Mouse (Mus musculus): Measurements from ENCODE around the gene Hmga2. TPM values are rescaled to one million over a fixed set of nuclear protein-coding genes. Genes with fewer than 3 reads are reported as not detected.

Gene Hmga2
- polyA plus RNA-seq, 1 experiment, result 1.8 TPM

DNA sequence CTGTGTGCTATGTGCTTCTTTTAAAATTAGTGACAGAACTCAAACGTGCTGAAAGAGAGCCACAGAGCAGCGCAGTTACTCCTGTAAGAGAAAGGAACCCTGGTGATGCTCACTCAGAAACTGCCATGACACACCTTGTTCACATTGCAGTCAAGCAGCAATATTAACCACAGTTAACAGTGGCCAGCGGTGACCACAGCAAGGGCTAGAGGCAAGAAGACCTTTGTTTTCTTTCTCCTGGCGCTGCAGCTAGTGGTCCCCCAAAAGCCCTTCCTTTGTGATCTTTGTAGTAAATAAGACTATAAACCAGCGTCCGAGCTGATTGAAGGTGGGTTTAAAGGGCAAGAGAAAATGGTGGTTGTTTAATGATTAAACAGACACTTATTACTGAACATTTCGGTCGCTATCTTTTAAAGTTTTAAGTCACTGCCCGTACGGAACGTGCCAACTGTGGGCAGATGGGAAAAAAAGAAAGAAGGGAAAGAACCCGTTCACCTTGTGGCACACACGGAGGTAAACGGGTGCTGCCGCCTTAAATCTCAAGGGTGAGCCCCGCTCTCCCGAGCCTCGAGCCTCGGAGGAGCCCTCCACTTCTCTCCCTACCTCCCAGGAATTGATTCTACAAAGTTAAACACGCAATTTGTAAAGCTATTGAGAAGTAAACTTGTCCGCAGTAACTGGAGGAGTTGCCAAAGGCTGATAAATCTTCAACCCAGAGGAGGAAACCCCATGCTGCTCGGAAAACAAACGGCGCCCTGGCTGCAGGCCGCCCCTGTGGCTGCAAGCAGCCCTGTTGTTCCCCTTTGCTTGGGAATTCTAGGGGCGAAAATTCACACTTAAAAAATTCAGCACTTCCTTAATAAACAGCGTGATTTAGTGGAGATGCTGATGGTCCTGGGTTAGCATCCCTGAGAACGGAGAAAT, 85.1 kb downstream of the Hmga2 start:
- no peak for TF ChIP-seq CTCF (IDR thresholded peaks at IDR 0.05; ENCODE audit: low read depth, low read length)
- no peak for TF ChIP-seq POLR2A (IDR thresholded peaks at IDR 0.05; ENCODE audit: borderline replicate concordance, low read depth, low read length)
- peaks cover 11% of the 10 kb centered on the region for H3K4me1 ChIP-seq (ENCODE audit: control insufficient read depth, insufficient read depth, low read length)
- no peak overlapping the region for H3K27ac ChIP-seq (ENCODE audit: insufficient read depth, low read depth, low read length)
- no peak overlapping the region for H3K4me3 ChIP-seq (ENCODE audit: insufficient read depth, low read length)

DNA sequence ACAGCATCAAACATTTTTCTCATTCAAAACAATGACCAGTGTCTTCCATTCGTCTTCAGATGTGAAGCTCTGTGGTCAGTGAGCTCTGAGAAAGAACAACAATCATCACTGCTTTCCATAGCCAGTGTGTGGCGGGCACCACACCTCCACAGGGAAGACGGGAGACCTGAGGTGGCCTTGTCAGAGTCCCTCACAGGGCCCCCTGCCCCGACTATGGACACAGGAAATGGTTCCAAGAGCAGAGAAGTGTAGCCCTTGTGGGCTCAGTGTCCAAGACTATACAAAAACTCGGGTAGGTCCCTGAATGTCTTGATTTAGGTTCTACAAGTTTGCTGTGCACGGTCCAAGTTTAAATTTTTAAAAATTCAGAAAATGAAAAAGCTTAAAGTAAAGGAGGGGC, 86.6 kb downstream of the Hmga2 start:
- peaks cover 5% of the 10 kb centered on the region; the same call in 1 of the 2 replicates for H3K4me1 ChIP-seq (ENCODE audit: control insufficient read depth, insufficient read depth, low read length)
- no peak for TF ChIP-seq POLR2A (IDR thresholded peaks at IDR 0.05; ENCODE audit: borderline replicate concordance, low read depth, low read length)
- no peak for TF ChIP-seq CTCF (IDR thresholded peaks at IDR 0.05; ENCODE audit: low read depth, low read length)
- no peak overlapping the region for H3K27ac ChIP-seq (ENCODE audit: insufficient read depth, low read depth, low read length)
- no peak overlapping the region for H3K4me3 ChIP-seq (ENCODE audit: insufficient read depth, low read length)

DNA sequence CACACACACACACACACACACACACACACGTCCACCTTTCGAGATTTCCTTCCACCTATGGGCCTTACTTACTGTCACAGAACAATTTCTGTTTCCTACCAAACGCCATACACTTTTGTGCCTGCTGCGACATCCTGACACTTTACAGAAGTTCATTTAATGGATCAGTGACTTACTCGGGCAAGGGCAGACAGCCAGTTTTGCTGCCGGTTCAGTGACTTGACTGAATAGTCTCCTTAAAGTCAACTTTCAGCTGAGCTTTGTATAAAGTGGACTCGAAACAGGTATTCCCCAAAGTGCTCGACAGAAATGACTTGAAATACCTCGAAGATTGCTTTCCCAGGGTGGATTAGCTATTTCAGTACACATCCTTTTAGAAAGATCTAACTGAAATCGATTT, 87.3 kb downstream of the Hmga2 start:
- Histone ChIP-seq H3K4me3 (ENCODE audit: insufficient read depth, low read length) (no peak overlapping the region), H3K27ac (ENCODE audit: insufficient read depth, low read depth, low read length) (no peak overlapping the region), H3K4me1 (ENCODE audit: control insufficient read depth, insufficient read depth, low read length) (no peaks in the 10 kb centered on the region)
- no peak for TF ChIP-seq CTCF (IDR thresholded peaks at IDR 0.05; ENCODE audit: low read depth, low read length)
- TF ChIP-seq POLR2A (IDR thresholded peaks at IDR 0.05; ENCODE audit: borderline replicate concordance, low read depth, low read length), result no peak

DNA sequence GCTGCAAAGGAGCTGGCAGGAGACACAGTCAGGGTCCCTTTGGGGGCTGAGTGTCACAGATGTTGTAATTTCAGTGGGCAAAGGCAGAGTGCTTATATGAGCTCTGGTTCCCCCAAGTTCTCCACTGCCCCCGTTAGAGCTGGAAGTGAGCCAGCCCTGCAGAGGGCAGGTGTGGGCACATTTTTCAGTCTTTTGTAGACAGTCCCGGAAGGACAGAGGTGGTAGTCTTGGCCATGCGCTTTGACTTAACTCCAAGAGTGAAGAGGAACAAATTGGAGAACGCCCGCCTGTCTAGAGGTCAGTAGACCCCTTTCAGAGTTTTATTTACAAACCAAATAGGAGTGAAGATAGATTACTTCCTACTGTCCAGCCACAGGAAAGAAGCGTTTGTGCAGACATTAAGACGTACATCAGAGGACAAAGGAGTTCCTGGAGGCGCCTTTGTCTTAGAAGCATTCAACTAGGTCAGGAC, 87.8 kb downstream of the Hmga2 start:
- TF ChIP-seq POLR2A (IDR thresholded peaks at IDR 0.05; ENCODE audit: borderline replicate concordance, low read depth, low read length) (no peak), CTCF (IDR thresholded peaks at IDR 0.05; ENCODE audit: low read depth, low read length) (no peak)

DNA sequence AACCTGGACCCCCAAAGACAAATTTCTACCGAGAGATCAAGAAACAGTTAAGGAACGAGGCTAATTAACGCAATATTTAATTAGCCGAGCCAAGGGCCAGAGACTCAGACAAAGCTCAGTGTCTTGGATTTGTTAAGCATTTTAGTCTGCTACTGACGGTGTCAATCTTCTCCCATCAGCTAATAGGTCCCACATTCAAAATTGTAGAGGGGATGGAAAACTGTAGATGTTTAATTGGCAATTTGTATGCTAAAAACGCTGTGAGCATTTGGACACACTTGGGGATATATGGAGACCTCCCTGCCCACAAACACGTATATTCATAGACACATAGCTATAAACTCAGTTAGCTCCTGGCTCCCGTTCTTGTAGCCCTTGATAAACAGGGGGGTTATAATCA, 89.2 kb downstream of the Hmga2 start:
- no peaks in the 10 kb centered on the region for H3K4me1 ChIP-seq (ENCODE audit: control insufficient read depth, insufficient read depth, low read length)

More for the DNA sequence above, 87.8 kb downstream of the Hmga2 start:
- Histone ChIP-seq H3K4me1 (ENCODE audit: control insufficient read depth, insufficient read depth, low read length) (no peaks in the 10 kb centered on the region), H3K4me3 (ENCODE audit: insufficient read depth, low read length) (no peak overlapping the region), H3K27ac (ENCODE audit: insufficient read depth, low read depth, low read length) (no peak overlapping the region)

DNA sequence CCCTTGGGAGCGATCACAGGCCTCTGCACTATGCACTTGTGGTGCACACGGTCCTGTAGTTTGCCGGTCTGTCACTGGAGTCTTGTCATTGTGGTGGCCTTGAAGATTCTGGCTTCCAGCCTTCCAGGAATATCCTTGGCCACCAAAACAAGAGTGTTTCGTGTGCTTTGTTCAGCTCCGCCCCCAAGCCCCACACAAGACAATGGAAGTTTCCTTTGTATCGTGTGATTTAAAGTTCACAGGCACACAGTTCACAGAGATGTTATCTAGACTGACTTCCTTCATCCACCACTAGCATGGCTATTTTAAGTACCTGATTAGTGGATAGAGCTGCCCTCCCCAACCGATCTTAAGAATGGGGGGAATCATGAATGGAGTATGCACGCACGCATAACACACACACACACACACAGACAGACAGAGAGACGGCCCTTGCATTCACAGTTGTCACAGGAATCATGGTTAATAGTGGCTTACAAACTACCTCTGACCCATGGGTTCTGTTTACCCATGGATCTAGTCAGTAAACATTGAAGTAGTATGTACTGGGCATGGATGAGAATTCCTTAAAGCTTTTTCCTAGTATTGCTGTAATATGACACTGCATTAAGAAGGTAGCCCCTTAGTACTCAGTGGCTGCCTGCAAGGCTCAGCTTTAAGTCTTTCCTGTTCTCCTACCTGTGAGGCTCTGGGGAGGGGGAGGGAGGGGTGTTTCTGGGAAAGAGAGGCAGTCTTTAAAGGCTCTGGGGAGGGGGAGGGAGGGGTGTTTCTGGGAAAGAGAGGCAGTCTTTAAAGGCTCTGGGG, 91.3 kb downstream of the Hmga2 start:
- TF ChIP-seq POLR2A (IDR thresholded peaks at IDR 0.05; ENCODE audit: borderline replicate concordance, low read depth, low read length), result no peak
- TF ChIP-seq CTCF (IDR thresholded peaks at IDR 0.05; ENCODE audit: low read depth, low read length), result no peak
- H3K27ac ChIP-seq (ENCODE audit: insufficient read depth, low read depth, low read length), result no peak overlapping the region
- H3K4me1 ChIP-seq (ENCODE audit: control insufficient read depth, insufficient read depth, low read length), result no peaks in the 10 kb centered on the region
- no peak overlapping the region for H3K4me3 ChIP-seq (ENCODE audit: insufficient read depth, low read length)

More for the DNA sequence above, 89.2 kb downstream of the Hmga2 start:
- Histone ChIP-seq H3K4me3 (ENCODE audit: insufficient read depth, low read length) (no peak overlapping the region), H3K27ac (ENCODE audit: insufficient read depth, low read depth, low read length) (no peak overlapping the region)
- TF ChIP-seq POLR2A (IDR thresholded peaks at IDR 0.05; ENCODE audit: borderline replicate concordance, low read depth, low read length), result no peak
- TF ChIP-seq CTCF (IDR thresholded peaks at IDR 0.05; ENCODE audit: low read depth, low read length), result no peak

DNA sequence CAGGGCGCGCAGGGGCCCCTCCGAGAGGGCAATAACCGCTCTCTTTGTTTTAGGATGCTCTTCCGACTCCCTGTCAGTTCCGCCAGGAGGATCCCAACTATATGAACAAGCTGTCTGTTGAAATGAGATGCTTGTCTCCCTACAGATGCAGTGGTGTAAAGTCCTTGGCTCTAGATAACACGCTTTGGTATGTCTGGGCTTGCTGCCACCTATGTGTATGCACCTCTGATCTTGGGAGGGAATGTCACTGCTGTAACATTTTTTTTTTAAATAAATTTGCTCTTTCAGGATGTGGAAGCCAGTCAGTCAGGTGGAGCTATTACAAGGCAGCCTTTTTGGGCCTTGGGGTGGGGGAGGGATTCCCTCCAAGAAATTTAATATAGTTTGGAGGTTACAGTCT, 92.2 kb downstream of the Hmga2 start:
- TF ChIP-seq CTCF (IDR thresholded peaks at IDR 0.05; ENCODE audit: low read depth, low read length), result no peak
- no peak for TF ChIP-seq POLR2A (IDR thresholded peaks at IDR 0.05; ENCODE audit: borderline replicate concordance, low read depth, low read length)
- Histone ChIP-seq H3K27ac (ENCODE audit: insufficient read depth, low read depth, low read length) (no peak overlapping the region), H3K4me3 (ENCODE audit: insufficient read depth, low read length) (no peak overlapping the region), H3K4me1 (ENCODE audit: control insufficient read depth, insufficient read depth, low read length) (no peaks in the 10 kb centered on the region)

DNA sequence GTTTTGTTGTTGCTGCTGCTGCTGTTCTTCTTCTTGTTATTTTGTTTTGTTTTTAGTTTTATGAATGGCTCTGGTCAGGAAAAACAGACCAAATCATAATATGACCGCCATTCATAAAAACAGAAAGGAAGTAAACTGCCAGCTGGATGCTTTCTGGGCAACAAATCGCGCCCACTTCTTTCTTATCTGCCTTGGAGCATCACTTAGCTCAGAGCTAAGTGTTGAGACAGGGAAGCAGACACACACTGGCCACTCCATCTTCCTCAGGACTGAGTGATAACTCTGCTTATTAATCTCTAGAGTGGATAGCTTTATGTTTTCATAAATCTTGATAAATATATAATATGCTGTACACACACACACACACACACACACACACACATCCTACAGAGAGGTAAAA, 98.5 kb downstream of the Hmga2 start:
- Histone ChIP-seq H3K4me3 (ENCODE audit: insufficient read depth, low read length) (no peak overlapping the region), H3K27ac (ENCODE audit: insufficient read depth, low read depth, low read length) (no peak overlapping the region), H3K4me1 (ENCODE audit: control insufficient read depth, insufficient read depth, low read length) (no peaks in the 10 kb centered on the region)
- no peak for TF ChIP-seq POLR2A (IDR thresholded peaks at IDR 0.05; ENCODE audit: borderline replicate concordance, low read depth, low read length)
- TF ChIP-seq CTCF (IDR thresholded peaks at IDR 0.05; ENCODE audit: low read depth, low read length), result no peak

DNA sequence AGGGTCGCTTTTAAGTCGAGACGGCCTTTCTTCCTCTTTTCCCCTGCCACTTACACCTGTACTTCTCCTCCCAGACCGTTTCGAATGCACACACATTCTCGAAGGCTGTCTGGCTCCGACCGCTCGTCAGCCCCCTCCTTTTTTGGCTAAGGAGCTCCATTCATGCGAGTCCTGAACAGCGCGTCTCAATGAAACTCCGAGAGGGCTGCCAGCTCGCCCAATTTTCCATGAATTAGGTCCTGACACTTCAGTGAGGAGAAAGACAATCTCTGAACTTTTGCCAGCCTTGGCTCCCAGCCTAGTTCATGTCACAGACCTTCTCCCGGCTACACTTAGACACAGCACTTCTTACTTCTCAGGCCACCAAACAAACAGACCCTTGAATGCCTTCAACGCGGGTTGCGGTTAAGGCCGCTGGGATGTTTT, 98.9 kb downstream of the Hmga2 start:
- H3K4me3 ChIP-seq (ENCODE audit: insufficient read depth, low read length), result no peak overlapping the region
- H3K4me1 ChIP-seq (ENCODE audit: control insufficient read depth, insufficient read depth, low read length), result no peaks in the 10 kb centered on the region
- H3K27ac ChIP-seq (ENCODE audit: insufficient read depth, low read depth, low read length), result no peak overlapping the region
- TF ChIP-seq CTCF (IDR thresholded peaks at IDR 0.05; ENCODE audit: low read depth, low read length) (no peak), POLR2A (IDR thresholded peaks at IDR 0.05; ENCODE audit: borderline replicate concordance, low read depth, low read length) (no peak)
